Mouse (Mus musculus): ENCODE data around the gene Gm10840.

- TF ChIP-seq CTCF (IDR thresholded peaks at IDR 0.05; ENCODE audit: extremely low read depth, insufficient read length, insufficient replicate concordance, low read depth, low read length): no peak
- no peak for TF ChIP-seq POLR2A (IDR thresholded peaks at IDR 0.05; ENCODE audit: low read depth, low read length)
These were observed 33.5 kb downstream of the Gm10840 start for GRCm38 (mm10) chr11:106194155-106194541.

Measured in small intestine, adult 2 months (tissue).